Comparison of ENCODE assay signal across 12 mouse cellular contexts in the genomic region with DNA sequence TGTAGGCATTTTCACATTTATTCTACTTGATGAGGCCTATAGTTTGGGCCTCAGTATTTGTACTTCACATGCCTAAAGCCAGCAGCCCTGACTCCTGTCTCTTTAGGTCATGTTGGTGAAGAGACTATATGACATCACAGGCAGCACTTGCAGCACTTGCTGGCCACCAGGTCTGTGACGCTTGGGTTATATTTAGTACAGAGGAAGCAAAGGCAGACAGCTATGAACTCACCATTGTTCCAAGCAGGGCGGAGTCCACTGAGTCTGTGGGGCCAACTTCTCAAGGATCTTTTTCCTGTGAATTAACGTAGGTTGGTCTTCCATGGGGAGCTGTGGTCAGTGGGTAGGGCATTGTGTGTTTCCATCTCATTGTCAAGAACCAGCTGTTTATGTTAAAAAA.
DNase-seq lines count a peak whose midpoint lies in the region; ATAC-seq and TF ChIP-seq lines count a peak whose summit lies in the region.
"Had no signal": no experiment of that assay in that cellular context is flagged by ENCODE, and none has a peak within 500 bp of the region (broad histone marks: within the 10 kb centered on the region; RNA-seq: fewer than 3 reads in every experiment).

No protein-coding gene starts in this region.

- no peak for TF ChIP-seq CTCF in heart, postnatal 0 days (IDR thresholded peaks at IDR 0.05; ENCODE audit: low read depth)

- H3K9ac ChIP-seq in heart, postnatal 0 days (replicated peaks; ENCODE audit: low read depth, low read length): no peak overlapping the region
- no peak overlapping the region for H3K9ac ChIP-seq in lung, embryonic 15.5 days
- no peak overlapping the region for H3K9ac ChIP-seq in forebrain, embryonic 13.5 days
- H3K9ac ChIP-seq: hindbrain, embryonic 14.5 days; limb, embryonic 15.5 days had no signal

- H3K36me3 ChIP-seq in heart, postnatal 0 days (replicated peaks; ENCODE audit: control insufficient read depth, insufficient read depth, low read length): no peaks in the 10 kb centered on the region
- no peaks in the 10 kb centered on the region for H3K36me3 ChIP-seq in lung, embryonic 15.5 days
- H3K36me3 ChIP-seq in forebrain, embryonic 13.5 days (ENCODE audit: poor library complexity, severe bottlenecking): no peaks in the 10 kb centered on the region
- H3K36me3 ChIP-seq: limb, embryonic 15.5 days had no signal

- H3K4me1 ChIP-seq in heart, postnatal 0 days (ENCODE audit: control insufficient read depth, insufficient read depth): peaks cover 6% of the 10 kb centered on the region; the same call in 1 of the 2 replicates
- no peaks in the 10 kb centered on the region for H3K4me1 ChIP-seq in lung, embryonic 15.5 days
- H3K4me1 ChIP-seq in forebrain, embryonic 13.5 days: peaks cover 8% of the 10 kb centered on the region; the same call in 1 of the 2 replicates
- H3K4me1 ChIP-seq: limb, embryonic 15.5 days had no signal

- no peak for TF ChIP-seq EP300 in heart, postnatal 0 days (IDR thresholded peaks at IDR 0.05; ENCODE audit: low read depth)

- H3K9me3 ChIP-seq in heart, postnatal 0 days (replicated peaks; ENCODE audit: control insufficient read depth, low read length): no peaks in the 10 kb centered on the region
- no peaks in the 10 kb centered on the region for H3K9me3 ChIP-seq in lung, embryonic 15.5 days
- H3K9me3 ChIP-seq in forebrain, embryonic 13.5 days (replicated peaks): no peaks in the 10 kb centered on the region
- H3K9me3 ChIP-seq: limb, embryonic 15.5 days had no signal

- peak; percentile 15 for DNase-seq in kidney, adult 9 months
- DNase-seq in kidney, adult 18-20 months: no peak
- DNase-seq in heart, postnatal 0 days (ENCODE audit: low spot score): peak; percentile 67
- no peak for DNase-seq in retina, embryonic 14.5 days (ENCODE audit: low spot score)
- DNase-seq in embryo, embryonic 9.5 days (ENCODE audit: extremely low spot score): no peak
- DNase-seq: cerebellum, postnatal 10 days; thymus, postnatal 14 days had no signal

- H3K27ac ChIP-seq in heart, postnatal 0 days (ENCODE audit: low read depth): peak overlapping the region; percentile 23; the same call in 1 of the 2 replicates
- H3K27ac ChIP-seq in lung, embryonic 15.5 days: no peak overlapping the region
- no peak overlapping the region for H3K27ac ChIP-seq in forebrain, embryonic 13.5 days
- H3K27ac ChIP-seq: hindbrain, embryonic 14.5 days; limb, embryonic 15.5 days had no signal

- H3K4me2 ChIP-seq in heart, postnatal 0 days (ENCODE audit: low read depth, low read length): no peak overlapping the region
- no peak overlapping the region for H3K4me2 ChIP-seq in lung, embryonic 15.5 days
- no peak overlapping the region for H3K4me2 ChIP-seq in forebrain, embryonic 13.5 days
- H3K4me2 ChIP-seq: hindbrain, embryonic 14.5 days; limb, embryonic 15.5 days had no signal

- 17% methylated on average over 3 of the region's 3 CpGs for WGBS in heart, postnatal 0 days
- WGBS in lung, embryonic 15.5 days: 58% methylated on average over 3 of the region's 3 CpGs
- 81% methylated on average over 3 of the region's 3 CpGs for WGBS in forebrain, embryonic 13.5 days

- no peak overlapping the region for H3K4me3 ChIP-seq in heart, postnatal 0 days (ENCODE audit: low read depth, low read length)
- H3K4me3 ChIP-seq in lung, embryonic 15.5 days: no peak overlapping the region
- no peak overlapping the region for H3K4me3 ChIP-seq in forebrain, embryonic 13.5 days
- H3K4me3 ChIP-seq: limb, embryonic 15.5 days; megakaryocyte, embryonic 14.5 days had no signal

- ATAC-seq in heart, postnatal 0 days (ENCODE audit: insufficient read depth, low read depth): peak; percentile 88
- ATAC-seq in lung, embryonic 15.5 days (ENCODE audit: borderline replicate concordance, extremely low read depth, low FRiP score, low TSS enrichment): peak; percentile 39; the same call in 1 of the 2 replicates
- no peak for ATAC-seq in forebrain, embryonic 13.5 days

- no peaks in the 10 kb centered on the region for H3K27me3 ChIP-seq in heart, postnatal 0 days (ENCODE audit: control insufficient read depth, insufficient read depth, low read length)
- no peaks in the 10 kb centered on the region for H3K27me3 ChIP-seq in lung, embryonic 15.5 days
- no peaks in the 10 kb centered on the region for H3K27me3 ChIP-seq in forebrain, embryonic 13.5 days
- H3K27me3 ChIP-seq: limb, embryonic 15.5 days had no signal

Comparison
In these comparisons a context has a peak if more than half of its experiments do, and no peak if none do; other contexts are left out.
1. DNase-seq: peak in kidney, adult 9 months (single experiment) and heart, postnatal 0 days (single experiment); none in kidney, adult 18-20 months (single experiment), retina, embryonic 14.5 days (single experiment) and embryo, embryonic 9.5 days (single experiment).